Mouse (Mus musculus) kidney, postnatal 0 days (tissue): ENCODE results near the gene Laptm4a. TPM values are rescaled to one million over a fixed set of nuclear protein-coding genes. Genes with fewer than 3 reads are reported as not detected.

Source experiments
- ATAC-seq: fragments of 200-750 bp; cut with Nextera tagmentation; replicated peaks from 2 replicates; pipeline ENCODE4 v1.8.0; 2017; ENCODE audit warnings: low read depth, moderate number of reproducible peaks, moderate TSS enrichment, moderate library complexity; ENCODE audit not compliant: low FRiP score
- DNase-seq: peaks from one replicate; pipeline ENCODE4 v3.0.0-alpha.2; 2016; ENCODE audit warnings: low spot score
- H3K27ac ChIP-seq: fragments of 300-500 bp; sonication (generic); 2 replicates; pipeline ENCODE4 v1.5.1; 2014; ENCODE audit warnings: mild to moderate bottlenecking
- H3K27me3 ChIP-seq: fragments of 300-500 bp; sonication (generic); 2 replicates; pipeline ENCODE4 v1.6.1; 2014; ENCODE audit warnings: low read length, mixed read lengths; ENCODE audit not compliant: insufficient read depth
- H3K36me3 ChIP-seq: fragments of 300-500 bp; sonication (generic); 2 replicates; pipeline ENCODE4 v1.6.1; 2014; ENCODE audit warnings: low read length, mixed read lengths; ENCODE audit not compliant: insufficient read depth
- H3K4me1 ChIP-seq: fragments of 300-500 bp; sonication (generic); replicated peaks from 2 replicates; pipeline ENCODE4 v1.6.1; 2014; ENCODE audit warnings: antibody characterized with exemption, low read length, mixed read lengths; ENCODE audit not compliant: insufficient read depth
- H3K4me2 ChIP-seq: fragments of 300-500 bp; sonication (generic); 2 replicates; pipeline ENCODE4 v1.6.1; 2014; ENCODE audit warnings: mild to moderate bottlenecking, low read length, moderate library complexity, mixed read lengths
- H3K4me3 ChIP-seq: fragments of 300-500 bp; sonication (generic); replicated peaks from 2 replicates; pipeline ENCODE4 v1.5.1; 2014; ENCODE audit warnings: low read depth, low read length
- H3K9ac ChIP-seq: fragments of 300-500 bp; sonication (generic); 2 replicates; pipeline ENCODE4 v1.6.1; 2014; ENCODE audit warnings: low read depth, low read length
- H3K9me3 ChIP-seq: fragments of 300-500 bp; sonication (generic); replicated peaks from 2 replicates; pipeline ENCODE4 v1.6.1; 2016; ENCODE audit warnings: low read length, inconsistent platforms, mixed read lengths
- CTCF ChIP-seq: IDR thresholded peaks from 2 replicates; pipeline ENCODE4 v1.5.1; 2016; ENCODE audit warnings: antibody characterized with exemption, low read depth, mild to moderate bottlenecking, moderate library complexity
- WGBS: fragments of 180-500 bp; shearing (Covaris S2); extraction: QIAGEN DNeasy Blood & Tissue Kit; methylation state at CpG from one replicate; pipeline ENCODE4 v1.1.7; 2014; 5-methylcytosine and 5-hydroxymethylcytosine counted together
- polyA plus RNA-seq: library from polyadenylated mRNA; unstranded; fragments of >200 nt; fragmentation: Nextera tagmentation; extraction: Ambion mirVana; gene quantifications from 2 replicates; pipeline ENCODE4 v1.2.1, GENCODE M21; 2015

The Laptm4a gene
- polyA plus RNA-seq, 1 experiment from 2014 or later: 446 TPM

DNA sequence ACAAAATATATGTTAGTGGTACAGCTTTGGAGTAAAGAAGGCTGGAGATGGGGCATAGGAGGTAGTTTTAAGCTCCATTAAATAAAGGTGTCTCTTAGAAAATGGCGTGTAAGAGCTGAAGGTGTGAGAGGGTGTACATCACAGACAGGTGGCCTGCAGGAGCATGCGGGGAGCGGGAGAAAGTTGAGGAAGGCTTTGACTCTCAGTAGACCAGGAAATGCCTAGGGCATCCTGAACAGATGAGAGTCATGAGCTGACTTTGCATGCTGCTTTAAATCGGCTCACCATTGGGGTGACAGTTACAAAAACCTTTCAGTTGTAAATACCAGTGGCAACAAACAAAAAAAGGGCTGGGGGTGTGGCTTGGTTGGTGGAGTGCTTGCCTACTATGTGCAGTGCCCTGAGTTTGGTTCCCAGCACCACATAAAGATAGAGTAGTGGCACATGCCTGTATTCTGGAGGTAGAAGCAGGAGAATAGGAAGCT, 19.7 kb downstream of the Laptm4a start:
- H3K4me2 ChIP-seq: no peak overlapping the region
- WGBS: 64% methylated on average over 4 of the region's 4 CpGs
- TF ChIP-seq CTCF: no peak
- H3K36me3 ChIP-seq: peaks cover 22% of the 10 kb centered on the region
- no peak overlapping the region for H3K4me3 ChIP-seq
- ATAC-seq (no peak), DNase-seq (no peak)
- no peak overlapping the region for H3K9ac ChIP-seq
- no peaks in the 10 kb centered on the region for H3K9me3 ChIP-seq
- H3K27ac ChIP-seq: no peak overlapping the region
- no peaks in the 10 kb centered on the region for H3K27me3 ChIP-seq
- H3K4me1 ChIP-seq: no peaks in the 10 kb centered on the region

GRCm38 (mm10) chr12:8941699-8942392, 20.4 kb downstream of the Laptm4a start:
- Histone ChIP-seq H3K9me3 (no peaks in the 10 kb centered on the region), H3K27ac (no peak overlapping the region), H3K4me2 (no peak overlapping the region), H3K4me1 (no peaks in the 10 kb centered on the region), H3K36me3 (peaks cover 16% of the 10 kb centered on the region), H3K9ac (no peak overlapping the region), H3K4me3 (no peak overlapping the region), H3K27me3 (no peaks in the 10 kb centered on the region)
- 57% methylated on average over 4 of the region's 4 CpGs for WGBS
- DNase-seq (no peak), ATAC-seq (no peak)
- TF ChIP-seq CTCF: no peak

GRCm38 (mm10) chr12:8947163-8947562, 25.7 kb downstream of the Laptm4a start:
- Histone ChIP-seq H3K9ac (no peak overlapping the region), H3K4me2 (peak overlapping the region; percentile 92), H3K36me3 (no peaks in the 10 kb centered on the region), H3K27ac (no peak overlapping the region), H3K4me3 (no peak overlapping the region; the same call in 1 of the 2 replicates), H3K27me3 (0 out of 2 replicates have a peak, but pooled peaks cover 3% of the 10 kb centered on the region), H3K9me3 (no peaks in the 10 kb centered on the region), H3K4me1 (peaks cover 6% of the 10 kb centered on the region; the same call in 1 of the 2 replicates)
- DNase-seq (no peak), ATAC-seq (no peak)
- TF ChIP-seq CTCF: no peak
- WGBS: 45% methylated on average over 9 of the region's 9 CpGs

DNA sequence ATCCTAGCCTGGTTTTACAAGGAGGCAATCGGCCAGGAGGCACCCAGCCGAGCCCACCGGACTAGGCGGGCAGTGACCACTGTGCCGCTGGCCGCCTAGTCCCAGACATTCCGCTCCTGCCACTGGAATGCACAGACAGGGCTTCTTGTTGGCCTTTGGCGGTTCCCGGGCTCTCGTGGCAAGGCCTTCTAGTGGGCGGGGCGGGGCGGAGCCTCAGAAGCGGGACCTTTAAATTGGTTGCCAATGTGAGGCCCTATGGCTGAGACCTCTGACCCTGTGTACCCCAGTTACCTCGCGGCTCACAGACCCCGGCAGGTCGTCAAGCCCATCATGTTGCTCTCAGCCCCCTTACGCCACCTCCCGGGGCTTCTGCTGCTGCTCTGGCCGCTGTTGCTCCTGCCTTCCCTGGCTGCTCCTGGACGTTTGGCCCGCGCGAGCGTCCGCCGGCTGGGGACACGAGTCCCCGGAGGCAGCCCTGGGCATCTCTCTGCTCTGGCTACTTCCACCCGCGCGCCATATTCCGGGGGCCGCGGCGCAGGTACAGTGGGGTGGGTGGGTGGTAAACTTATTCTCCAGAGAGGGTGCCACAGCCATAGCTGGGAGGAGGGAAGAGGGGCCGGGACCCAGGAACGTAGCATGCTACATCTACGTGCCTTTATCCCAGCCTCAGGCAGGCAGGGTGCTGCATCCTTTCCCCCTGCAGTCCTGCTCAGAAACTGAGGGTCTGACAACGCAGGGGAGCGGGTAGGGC, 26.4 kb downstream of the Laptm4a start, which contains the start of gene Matn3:
Gene Matn3 (plus strand): TSS at position 216 of the 751 bp plus-strand sequence.
- Histone ChIP-seq H3K36me3 (no peaks in the 10 kb centered on the region), H3K9me3 (no peaks in the 10 kb centered on the region), H3K4me3 (peak within 1 kb of the TSS; percentile 29), H3K9ac (peak within 1 kb of the TSS; percentile 46), H3K4me2 (peak within 1 kb of the TSS; percentile 92), H3K4me1 (peaks cover 6% of the 10 kb centered on the region; the same call in 1 of the 2 replicates), H3K27me3 (0 out of 2 replicates have a peak, but pooled peaks cover 3% of the 10 kb centered on the region), H3K27ac (no peak within 1 kb of the TSS)
- peak; percentile 74 for ATAC-seq
- under 1% methylated on average over 42 of the region's 42 CpGs for WGBS
- peak; percentile 25; the same call in 1 of the 2 replicates for TF ChIP-seq CTCF
- DNase-seq: peak; percentile 79

DNA sequence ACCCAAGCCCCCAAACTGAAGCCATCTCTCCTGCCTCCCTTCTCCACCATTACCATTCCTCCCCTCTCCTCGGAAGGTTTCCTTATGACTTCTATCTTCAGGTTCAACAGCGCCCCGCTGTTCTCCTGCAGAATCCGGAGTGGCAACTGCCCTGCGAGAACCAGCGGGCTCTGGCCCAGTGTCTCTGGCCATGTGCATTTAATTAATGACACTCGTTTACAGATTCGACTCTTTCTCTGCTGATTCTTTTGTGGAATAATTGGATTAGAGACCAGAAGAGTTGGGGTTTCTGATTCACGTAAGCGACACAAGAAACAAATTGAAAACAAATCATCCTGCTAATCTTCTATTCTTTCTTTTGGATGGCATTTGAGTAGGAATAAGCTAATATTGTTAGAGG, 31.7 kb downstream of the Laptm4a start:
- H3K27me3 ChIP-seq: 0 out of 2 replicates have a peak, but pooled peaks cover 3% of the 10 kb centered on the region
- ATAC-seq: no peak
- H3K4me3 ChIP-seq: no peak overlapping the region
- TF ChIP-seq CTCF: no peak
- no peak overlapping the region for H3K4me2 ChIP-seq
- no peaks in the 10 kb centered on the region for H3K9me3 ChIP-seq
- H3K27ac ChIP-seq: no peak overlapping the region
- 84% methylated on average over 10 of the region's 10 CpGs for WGBS
- no peaks in the 10 kb centered on the region for H3K36me3 ChIP-seq
- DNase-seq: no peak
- no peak overlapping the region for H3K9ac ChIP-seq
- peaks cover 3% of the 10 kb centered on the region; the same call in 1 of the 2 replicates for H3K4me1 ChIP-seq

DNA sequence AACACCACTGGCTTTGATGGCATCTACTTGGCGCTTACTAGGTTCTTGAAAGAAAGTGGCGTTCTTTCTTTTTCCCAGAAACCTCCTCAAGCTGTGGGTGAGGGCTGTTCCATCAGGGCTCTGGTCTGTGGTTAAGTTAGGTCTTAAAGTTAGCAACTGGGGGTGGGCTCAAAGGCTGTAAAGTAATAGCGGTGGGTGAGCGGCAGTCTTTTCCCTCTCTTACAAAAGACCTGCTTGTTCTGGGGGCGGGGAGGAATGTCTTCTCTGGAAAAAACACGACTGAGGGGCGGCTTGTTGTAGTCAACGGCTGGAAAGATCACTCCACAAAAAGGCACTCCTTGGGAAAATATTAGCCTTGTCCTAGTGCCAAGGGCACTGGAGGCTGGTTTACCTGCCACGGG, 32.7 kb downstream of the Laptm4a start:
- ATAC-seq (no peak), DNase-seq (no peak)
- WGBS: 43% methylated on average over 9 of the region's 9 CpGs
- no peak for TF ChIP-seq CTCF
- Histone ChIP-seq H3K9ac (no peak overlapping the region), H3K4me3 (no peak overlapping the region), H3K4me2 (no peak overlapping the region), H3K36me3 (no peaks in the 10 kb centered on the region), H3K27ac (no peak overlapping the region), H3K27me3 (0 out of 2 replicates have a peak, but pooled peaks cover 3% of the 10 kb centered on the region), H3K4me1 (no peaks in the 10 kb centered on the region), H3K9me3 (no peaks in the 10 kb centered on the region)
